ENCODE assay signal across 8 mouse cellular contexts in genomic region chr2:21206278-21206677, GRCm38 (mm10). TPM values are rescaled to one million over a fixed set of nuclear protein-coding genes. Genes with fewer than 3 reads are reported as not detected.
A peak's percentile ranks its signal among the peaks of the same experiment; 100 is the strongest.
DNase-seq lines count a peak whose midpoint lies in the region; ATAC-seq and TF ChIP-seq lines count a peak whose summit lies in the region.

No protein-coding gene starts in this region.

- H3K4me3 ChIP-seq in kidney, postnatal 0 days (replicated peaks; ENCODE audit: low read depth, low read length): peak overlapping the region; percentile 65
- peak overlapping the region; percentile 76 for H3K4me3 ChIP-seq in embryonic facial prominence, embryonic 10.5 days
- peak overlapping the region; percentile 72 for H3K4me3 ChIP-seq in hindbrain, embryonic 15.5 days
- peak overlapping the region; percentile 66 for H3K4me3 ChIP-seq in midbrain, embryonic 14.5 days (replicated peaks; ENCODE audit: low read depth, low read length)

- ATAC-seq in kidney, postnatal 0 days (replicated peaks; ENCODE audit: low FRiP score, low read depth): no peak
- ATAC-seq in hindbrain, embryonic 15.5 days (ENCODE audit: low FRiP score, low read depth): no peak
- peak; percentile 11; the same call in 1 of the 2 replicates for ATAC-seq in midbrain, embryonic 14.5 days (ENCODE audit: low FRiP score, low TSS enrichment)
- ATAC-seq in erythroid progenitor cell, adult 5-6 weeks (replicated peaks; ENCODE audit: low FRiP score, poor library complexity, severe bottlenecking): no peak

- peak overlapping the region; percentile 62 for H3K9ac ChIP-seq in kidney, postnatal 0 days (ENCODE audit: low read depth, low read length)
- H3K9ac ChIP-seq in hindbrain, embryonic 15.5 days: peak overlapping the region; percentile 77
- peak overlapping the region; percentile 69 for H3K9ac ChIP-seq in midbrain, embryonic 14.5 days (replicated peaks; ENCODE audit: low read length)

- peak overlapping the region; percentile 88 for H3K4me2 ChIP-seq in kidney, postnatal 0 days (ENCODE audit: low read length)
- H3K4me2 ChIP-seq in hindbrain, embryonic 15.5 days: peak overlapping the region; percentile 84
- peak overlapping the region; percentile 86 for H3K4me2 ChIP-seq in midbrain, embryonic 14.5 days (ENCODE audit: low read length)

- DNase-seq in kidney, postnatal 0 days (ENCODE audit: low spot score): no peak
- DNase-seq in kidney, adult 11 months: no peak
- DNase-seq in embryonic facial prominence, embryonic 10.5 days (ENCODE audit: low spot score): no peak
- no peak for DNase-seq in midbrain, embryonic 14.5 days
- no peak for DNase-seq in ovary, postnatal 10 days (ENCODE audit: low spot score)
- DNase-seq in embryo, embryonic 11 days: no peak

- no peaks in the 10 kb centered on the region for H3K9me3 ChIP-seq in kidney, postnatal 0 days (replicated peaks; ENCODE audit: low read length)
- H3K9me3 ChIP-seq in embryonic facial prominence, embryonic 10.5 days: no peaks in the 10 kb centered on the region
- no peaks in the 10 kb centered on the region for H3K9me3 ChIP-seq in hindbrain, embryonic 15.5 days
- no peaks in the 10 kb centered on the region for H3K9me3 ChIP-seq in midbrain, embryonic 14.5 days (ENCODE audit: control insufficient read depth, low read length)

- no peaks in the 10 kb centered on the region for H3K36me3 ChIP-seq in kidney, postnatal 0 days (ENCODE audit: insufficient read depth, low read length)
- no peaks in the 10 kb centered on the region for H3K36me3 ChIP-seq in embryonic facial prominence, embryonic 10.5 days (replicated peaks)
- H3K36me3 ChIP-seq in hindbrain, embryonic 15.5 days: peaks cover 6% of the 10 kb centered on the region; the same call in 1 of the 2 replicates
- H3K36me3 ChIP-seq in midbrain, embryonic 14.5 days (ENCODE audit: control insufficient read depth, insufficient read depth, low read length): no peaks in the 10 kb centered on the region

- H3K27ac ChIP-seq in kidney, postnatal 0 days: no peak overlapping the region
- H3K27ac ChIP-seq in embryonic facial prominence, embryonic 10.5 days (replicated peaks): peak overlapping the region; percentile 84
- peak overlapping the region; percentile 89 for H3K27ac ChIP-seq in hindbrain, embryonic 15.5 days (replicated peaks)
- peak overlapping the region; percentile 85 for H3K27ac ChIP-seq in midbrain, embryonic 14.5 days (replicated peaks; ENCODE audit: low read depth, low read length)

- 42% methylated on average over 6 of the region's 6 CpGs for WGBS in kidney, postnatal 0 days
- 51% methylated on average over 6 of the region's 6 CpGs for WGBS in embryonic facial prominence, embryonic 10.5 days
- 40% methylated on average over 6 of the region's 6 CpGs for WGBS in hindbrain, embryonic 15.5 days
- WGBS in midbrain, embryonic 14.5 days: 42% methylated on average over 6 of the region's 6 CpGs

- H3K4me1 ChIP-seq in kidney, postnatal 0 days (replicated peaks; ENCODE audit: insufficient read depth, low read length): no peaks in the 10 kb centered on the region; the same call in 1 of the 2 replicates
- H3K4me1 ChIP-seq in embryonic facial prominence, embryonic 10.5 days: peaks cover 14% of the 10 kb centered on the region
- peaks cover 21% of the 10 kb centered on the region for H3K4me1 ChIP-seq in hindbrain, embryonic 15.5 days (replicated peaks)
- H3K4me1 ChIP-seq in midbrain, embryonic 14.5 days (ENCODE audit: control insufficient read depth, insufficient read depth, low read length): peaks cover 13% of the 10 kb centered on the region

- no peak for TF ChIP-seq CTCF in kidney, postnatal 0 days (IDR thresholded peaks at IDR 0.05; ENCODE audit: low read depth)

- H3K27me3 ChIP-seq in kidney, postnatal 0 days (ENCODE audit: insufficient read depth, low read length): no peaks in the 10 kb centered on the region
- no peaks in the 10 kb centered on the region for H3K27me3 ChIP-seq in embryonic facial prominence, embryonic 10.5 days (replicated peaks; ENCODE audit: low read depth, poor library complexity, severe bottlenecking)
- H3K27me3 ChIP-seq in hindbrain, embryonic 15.5 days: no peaks in the 10 kb centered on the region
- H3K27me3 ChIP-seq in midbrain, embryonic 14.5 days (ENCODE audit: control insufficient read depth, insufficient read depth, low read length): no peaks in the 10 kb centered on the region

RNA-seq across cellular contexts. Expression of gene Thnsl1, which starts 0.8 kb away (rescaled TPM):
- 5.8 and 6.4 TPM in 2 replicates for polyA plus RNA-seq in kidney, postnatal 0 days (2015; fragmentation: Nextera tagmentation; extraction: Ambion mirVana)
- polyA plus RNA-seq in embryonic facial prominence, embryonic 10.5 days (2016; fragmentation: Nextera tagmentation; extraction: Ambion mirVana): 10.0 and 10.3 TPM in 2 replicates
- polyA plus RNA-seq in hindbrain, embryonic 15.5 days (2015; fragmentation: Nextera tagmentation; extraction: Ambion mirVana): 20.7 and 22.6 TPM in 2 replicates
- polyA plus RNA-seq in midbrain, embryonic 14.5 days (2014; fragmentation: Nextera tagmentation; extraction: Ambion mirVana): 22.4 and 26.7 TPM in 2 replicates
- not detected in 2 replicates for total RNA-seq in erythroid progenitor cell, adult 5-6 weeks (2015; ENCODE audit: low replicate concordance)
- 0.64 TPM in 1 of 2 replicates, not detected in the other for total RNA-seq in erythroid progenitor cell, adult 5-6 weeks (2017; ENCODE audit: low replicate concordance)

RNA-seq across cellular contexts. Expression of gene Enkur, which starts 1.1 kb away (rescaled TPM):
- polyA plus RNA-seq in kidney, postnatal 0 days (2015; fragmentation: Nextera tagmentation; extraction: Ambion mirVana): 1.5 and 1.6 TPM in 2 replicates
- 0.16 and 0.62 TPM in 2 replicates for polyA plus RNA-seq in embryonic facial prominence, embryonic 10.5 days (2016; fragmentation: Nextera tagmentation; extraction: Ambion mirVana)
- 5.3 and 5.4 TPM in 2 replicates for polyA plus RNA-seq in hindbrain, embryonic 15.5 days (2015; fragmentation: Nextera tagmentation; extraction: Ambion mirVana)
- polyA plus RNA-seq in midbrain, embryonic 14.5 days (2014; fragmentation: Nextera tagmentation; extraction: Ambion mirVana): 3.7 and 4.8 TPM in 2 replicates
- not detected in 2 replicates for total RNA-seq in erythroid progenitor cell, adult 5-6 weeks (2015; ENCODE audit: low replicate concordance)
- total RNA-seq in erythroid progenitor cell, adult 5-6 weeks (2017; ENCODE audit: low replicate concordance): not detected in 2 replicates
